7 mouse cellular contexts compared by ENCODE assay signal in the genomic region with DNA sequence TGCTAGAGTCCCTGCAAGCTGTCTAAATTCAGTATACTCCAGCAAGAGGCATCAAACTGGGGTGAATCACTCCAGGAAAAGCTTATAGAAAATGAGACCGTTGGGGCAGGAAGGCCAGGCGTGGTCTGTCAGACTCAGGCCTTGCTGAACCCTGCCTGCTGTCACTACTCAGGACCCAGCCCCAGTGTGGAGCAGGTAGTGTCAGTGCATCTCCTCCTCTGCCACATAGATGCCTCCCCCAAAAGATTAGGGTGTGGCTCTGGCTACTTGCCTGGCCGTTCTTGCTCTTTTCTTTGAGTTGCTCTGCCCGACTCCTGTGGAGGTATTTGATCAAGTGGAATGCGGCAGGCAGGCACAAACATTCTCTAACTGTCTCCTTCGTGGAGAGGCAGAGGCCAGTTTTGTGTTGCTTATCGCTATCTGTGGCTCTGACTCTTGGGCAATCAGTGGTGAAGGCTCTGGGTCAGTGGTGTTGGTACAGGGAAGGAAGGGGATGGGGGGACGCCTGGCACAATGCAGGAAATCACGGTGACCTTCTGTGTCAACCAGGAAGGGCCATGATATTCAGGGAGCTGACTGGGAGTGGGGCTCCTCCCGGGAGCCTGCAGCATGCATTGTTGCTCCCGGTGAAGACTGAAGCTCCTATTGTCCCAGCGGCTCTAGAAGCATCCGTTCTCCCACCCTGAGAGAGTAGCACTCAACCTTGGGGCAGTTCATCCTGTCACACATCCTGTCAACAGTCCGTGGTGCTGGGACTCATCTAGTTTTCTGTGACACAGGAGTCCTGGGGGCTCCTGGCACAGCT. TPM values are rescaled to one million over a fixed set of nuclear protein-coding genes. Genes with fewer than 3 reads are reported as not detected.
DNase-seq lines count a peak whose midpoint lies in the region; ATAC-seq and TF ChIP-seq lines count a peak whose summit lies in the region.

No protein-coding gene starts in this region.

- no peaks in the 10 kb centered on the region for H3K36me3 ChIP-seq in C2C12 (ENCODE audit: control insufficient read depth, insufficient read depth)
- H3K36me3 ChIP-seq in intestine, embryonic 14.5 days (ENCODE audit: control insufficient read depth, insufficient read depth, low read length), result no peaks in the 10 kb centered on the region
- H3K36me3 ChIP-seq in lung, embryonic 15.5 days, result no peaks in the 10 kb centered on the region

- H3K4me3 ChIP-seq in C2C12 (ENCODE audit: insufficient read depth, poor library complexity, severe bottlenecking), result no peak overlapping the region
- H3K4me3 ChIP-seq in intestine, embryonic 14.5 days (ENCODE audit: low read depth, low read length), result no peak overlapping the region
- H3K4me3 ChIP-seq in lung, embryonic 15.5 days, result no peak overlapping the region

- no peaks in the 10 kb centered on the region for H3K9me3 ChIP-seq in intestine, embryonic 14.5 days (ENCODE audit: control insufficient read depth, low read length)
- H3K9me3 ChIP-seq in lung, embryonic 15.5 days, result no peaks in the 10 kb centered on the region

- H3K4me1 ChIP-seq in intestine, embryonic 14.5 days (replicated peaks; ENCODE audit: control insufficient read depth, insufficient read depth, low read length), result peaks cover 35% of the 10 kb centered on the region
- H3K4me1 ChIP-seq in lung, embryonic 15.5 days, result peaks cover 26% of the 10 kb centered on the region

- ATAC-seq in intestine, embryonic 14.5 days (replicated peaks; ENCODE audit: low FRiP score, low TSS enrichment, low read depth), result no peak
- ATAC-seq in lung, embryonic 15.5 days (ENCODE audit: borderline replicate concordance, extremely low read depth, low FRiP score, low TSS enrichment), result peak; percentile 69

- peak overlapping the region; percentile 12 for H3ac ChIP-seq in C2C12 (ENCODE audit: control insufficient read depth, insufficient read length, low read depth)

- no peaks in the 10 kb centered on the region for H3K27me3 ChIP-seq in C2C12 (ENCODE audit: control insufficient read depth, insufficient read depth, insufficient read length)
- H3K27me3 ChIP-seq in intestine, embryonic 14.5 days (replicated peaks; ENCODE audit: control insufficient read depth, insufficient read depth, low read length), result no peaks in the 10 kb centered on the region
- H3K27me3 ChIP-seq in lung, embryonic 15.5 days, result peaks cover 11% of the 10 kb centered on the region; the same call in 1 of the 2 replicates

- H3K27ac ChIP-seq in intestine, embryonic 14.5 days (ENCODE audit: low read depth), result no peak overlapping the region; the same call in 1 of the 2 replicates
- H3K27ac ChIP-seq in lung, embryonic 15.5 days, result peak overlapping the region; percentile 90

- no peak overlapping the region for H3K4me2 ChIP-seq in intestine, embryonic 14.5 days (ENCODE audit: low read length)
- H3K4me2 ChIP-seq in lung, embryonic 15.5 days, result peak overlapping the region; percentile 13; the same call in 1 of the 2 replicates

- H3K79me2 ChIP-seq in C2C12 (ENCODE audit: control insufficient read depth, insufficient read depth), result no peaks in the 10 kb centered on the region

- DNase-seq in ZHBTc4 (ENCODE audit: low read depth, low spot score), result peak; percentile 30
- DNase-seq in intestine, embryonic 14.5 days (ENCODE audit: low spot score), result peak; percentile 54
- no peak for DNase-seq in right cerebral cortex, postnatal 4 days
- no peak for DNase-seq in ovary, postnatal 36 days (ENCODE audit: low spot score)
- no peak for DNase-seq in cerebellum, adult 8-10 months

- WGBS in intestine, embryonic 14.5 days, result 23% methylated on average over 14 of the region's 14 CpGs
- 19% methylated on average over 14 of the region's 14 CpGs for WGBS in lung, embryonic 15.5 days

- no peaks in the 10 kb centered on the region for H3K79me3 ChIP-seq in C2C12 (ENCODE audit: low read depth)

- no peak for TF ChIP-seq CTCF in C2C12 (IDR thresholded peaks at IDR 0.05; ENCODE audit: control insufficient read depth, insufficient read depth, insufficient read length)

- H3K9ac ChIP-seq in intestine, embryonic 14.5 days (ENCODE audit: low read length), result no peak overlapping the region
- no peak overlapping the region for H3K9ac ChIP-seq in lung, embryonic 15.5 days

TF ChIP-seq in C2C12, 6 proteins besides CTCF, POLR2A, EP300 and RAD21:
- TF ChIP-seq MYOD1 (IDR thresholded peaks at IDR 0.05; ENCODE audit: control insufficient read depth, insufficient read length, low read depth), result no peak
- no peak for TF ChIP-seq USF1 (IDR thresholded peaks at IDR 0.05; ENCODE audit: low read depth)
- no peak for TF ChIP-seq FOSL1 (IDR thresholded peaks at IDR 0.05; ENCODE audit: insufficient read depth, low read length, poor library complexity, severe bottlenecking)
- TF ChIP-seq MAX (IDR thresholded peaks at IDR 0.05), result no peak
- no peak for TF ChIP-seq CEBPB (IDR thresholded peaks at IDR 0.05; ENCODE audit: low read depth)
- TF ChIP-seq MYOG (IDR thresholded peaks at IDR 0.05; ENCODE audit: control insufficient read depth, extremely low read depth, insufficient read length), result no peak

RNA-seq across cellular contexts. Expression of a gene that starts 12.6 kb away (rescaled TPM):
- polyA plus RNA-seq in C2C12 (2012; fragmentation: generic; extraction: Trizol), result 3.5 TPM
- 4.7 and 6.3 TPM in 2 replicates for polyA plus RNA-seq in intestine, embryonic 14.5 days (2014; fragmentation: Nextera tagmentation; extraction: Ambion mirVana)
- 7.4 and 8.0 TPM in 2 replicates for polyA plus RNA-seq in lung, embryonic 15.5 days (2015; fragmentation: Nextera tagmentation; extraction: Ambion mirVana)

RNA-seq across cellular contexts. Expression of a gene that starts 25.3 kb away (rescaled TPM):
- polyA plus RNA-seq in C2C12 (2012; fragmentation: generic; extraction: Trizol), result 32.4 TPM
- 28.8 and 30.6 TPM in 2 replicates for polyA plus RNA-seq in intestine, embryonic 14.5 days (2014; fragmentation: Nextera tagmentation; extraction: Ambion mirVana)
- polyA plus RNA-seq in lung, embryonic 15.5 days (2015; fragmentation: Nextera tagmentation; extraction: Ambion mirVana), result 38.3 and 40.0 TPM in 2 replicates

RNA-seq across cellular contexts. Expression of a gene that starts 50.7 kb away (rescaled TPM):
- not detected for polyA plus RNA-seq in C2C12 (2012; fragmentation: generic; extraction: Trizol)
- 1.5 and 1.6 TPM in 2 replicates for polyA plus RNA-seq in intestine, embryonic 14.5 days (2014; fragmentation: Nextera tagmentation; extraction: Ambion mirVana)
- 1.1 and 1.4 TPM in 2 replicates for polyA plus RNA-seq in lung, embryonic 15.5 days (2015; fragmentation: Nextera tagmentation; extraction: Ambion mirVana)

Comparison
In these comparisons a context has a peak if more than half of its experiments do, and no peak if none do; other contexts are left out.
1. DNase-seq: peak in ZHBTc4 (single experiment) and intestine, embryonic 14.5 days (single experiment); none in right cerebral cortex, postnatal 4 days (single experiment), ovary, postnatal 36 days (single experiment) and cerebellum, adult 8-10 months (single experiment).